Mouse (Mus musculus): Measurements from ENCODE around the gene Hist4h4. TPM values are rescaled to one million over a fixed set of nuclear protein-coding genes. Genes with fewer than 3 reads are reported as not detected.
A peak's percentile ranks its signal among the peaks of the same experiment; 100 is the strongest.
"Not testable (repeated sequence)": the region's sequence is repeated elsewhere in the genome, so short reads cannot be mapped to it uniquely, and the experiment has no call there.

Gene Hist4h4
- polyA plus RNA-seq, 1 experiment from 2014 or later: 0.56 TPM

- ATAC-seq (ENCODE audit: low read depth); H3K9me3 ChIP-seq (ENCODE audit: control insufficient read depth, low read length); H3K27me3 ChIP-seq (ENCODE audit: control insufficient read depth, insufficient read depth, low read length); H3K4me3 ChIP-seq (ENCODE audit: low read depth, low read length); H3K27ac ChIP-seq (ENCODE audit: low read depth, low read length); H3K36me3 ChIP-seq (ENCODE audit: control insufficient read depth, insufficient read depth, low read length); H3K9ac ChIP-seq (replicated peaks; ENCODE audit: low read depth, low read length); H3K4me1 ChIP-seq (ENCODE audit: control insufficient read depth, insufficient read depth, low read length); H3K4me2 ChIP-seq (ENCODE audit: low read depth, low read length): not testable (repeated sequence)
- 94% methylated on average over 3 of the region's 3 CpGs for WGBS
Observed at GRCm38 (mm10) chr6:136797874-136798693, 6.1 kb downstream of the Hist4h4 start.

- no peak overlapping the region for H3K4me2 ChIP-seq (ENCODE audit: low read depth, low read length)
- H3K27me3 ChIP-seq (ENCODE audit: control insufficient read depth, insufficient read depth, low read length): no peaks in the 10 kb centered on the region
- ATAC-seq (ENCODE audit: low read depth): no peak
- no peak overlapping the region for H3K9ac ChIP-seq (replicated peaks; ENCODE audit: low read depth, low read length)
- no peaks in the 10 kb centered on the region for H3K4me1 ChIP-seq (ENCODE audit: control insufficient read depth, insufficient read depth, low read length)
- no peaks in the 10 kb centered on the region for H3K9me3 ChIP-seq (ENCODE audit: control insufficient read depth, low read length)
- no peaks in the 10 kb centered on the region for H3K36me3 ChIP-seq (ENCODE audit: control insufficient read depth, insufficient read depth, low read length)
- no peak overlapping the region for H3K27ac ChIP-seq (ENCODE audit: low read depth, low read length)
- WGBS: 32% methylated on average over 6 of the region's 6 CpGs
- H3K4me3 ChIP-seq (ENCODE audit: low read depth, low read length): no peak overlapping the region
Observed at GRCm38 (mm10) chr6:136795850-136796249, 8.4 kb downstream of the Hist4h4 start.

GRCm38 (mm10) chr6:136795110-136795509, 9.1 kb downstream of the Hist4h4 start:
- no peak overlapping the region for H3K27ac ChIP-seq (ENCODE audit: low read depth, low read length)
- H3K9ac ChIP-seq (replicated peaks; ENCODE audit: low read depth, low read length): no peak overlapping the region
- H3K36me3 ChIP-seq (ENCODE audit: control insufficient read depth, insufficient read depth, low read length): no peaks in the 10 kb centered on the region
- no peak for ATAC-seq (ENCODE audit: low read depth)
- H3K4me2 ChIP-seq (ENCODE audit: low read depth, low read length): no peak overlapping the region
- H3K4me3 ChIP-seq (ENCODE audit: low read depth, low read length): no peak overlapping the region
- no peaks in the 10 kb centered on the region for H3K4me1 ChIP-seq (ENCODE audit: control insufficient read depth, insufficient read depth, low read length)
- H3K9me3 ChIP-seq (ENCODE audit: control insufficient read depth, low read length): no peaks in the 10 kb centered on the region
- 68% methylated on average over 1 of the region's 1 CpGs for WGBS
- H3K27me3 ChIP-seq (ENCODE audit: control insufficient read depth, insufficient read depth, low read length): no peaks in the 10 kb centered on the region

- Histone ChIP-seq H3K4me3 (ENCODE audit: low read depth, low read length) (peak overlapping the region; percentile 18; the same call in 1 of the 2 replicates), H3K9ac (replicated peaks; ENCODE audit: low read depth, low read length) (no peak overlapping the region; the same call in 1 of the 2 replicates), H3K27ac (ENCODE audit: low read depth, low read length) (no peak overlapping the region), H3K9me3 (ENCODE audit: control insufficient read depth, low read length) (no peaks in the 10 kb centered on the region), H3K4me2 (ENCODE audit: low read depth, low read length) (peak overlapping the region; percentile 47), H3K27me3 (ENCODE audit: control insufficient read depth, insufficient read depth, low read length) (no peaks in the 10 kb centered on the region), H3K36me3 (ENCODE audit: control insufficient read depth, insufficient read depth, low read length) (no peaks in the 10 kb centered on the region), H3K4me1 (ENCODE audit: control insufficient read depth, insufficient read depth, low read length) (no peaks in the 10 kb centered on the region)
- 1% methylated on average over 19 of the region's 24 CpGs for WGBS
- ATAC-seq (ENCODE audit: low read depth): peak; percentile 45; the same call in 1 of the 2 replicates
Observed at GRCm38 (mm10) chr6:136793831-136794525, 10.2 kb downstream of the Hist4h4 start.

GRCm38 (mm10) chr6:136792884-136793758, 11.1 kb downstream of the Hist4h4 start:
- Histone ChIP-seq H3K27me3 (ENCODE audit: control insufficient read depth, insufficient read depth, low read length) (no peaks in the 10 kb centered on the region), H3K9me3 (ENCODE audit: control insufficient read depth, low read length) (no peaks in the 10 kb centered on the region), H3K4me1 (ENCODE audit: control insufficient read depth, insufficient read depth, low read length) (no peaks in the 10 kb centered on the region), H3K27ac (ENCODE audit: low read depth, low read length) (no peak overlapping the region), H3K9ac (replicated peaks; ENCODE audit: low read depth, low read length) (no peak overlapping the region), H3K36me3 (ENCODE audit: control insufficient read depth, insufficient read depth, low read length) (no peaks in the 10 kb centered on the region), H3K4me2 (ENCODE audit: low read depth, low read length) (peak overlapping the region; percentile 47), H3K4me3 (ENCODE audit: low read depth, low read length) (peak overlapping the region; percentile 18; the same call in 1 of the 2 replicates)
- 0 out of 2 replicates have a peak, but pooled peaks have one; percentile 12 for ATAC-seq (ENCODE audit: low read depth)
- WGBS: 20% methylated on average over 16 of the region's 16 CpGs

- Histone ChIP-seq H3K9me3 (ENCODE audit: control insufficient read depth, low read length) (no peaks in the 10 kb centered on the region), H3K4me2 (ENCODE audit: low read depth, low read length) (no peak overlapping the region), H3K27ac (ENCODE audit: low read depth, low read length) (no peak overlapping the region), H3K36me3 (ENCODE audit: control insufficient read depth, insufficient read depth, low read length) (no peaks in the 10 kb centered on the region), H3K4me3 (ENCODE audit: low read depth, low read length) (no peak overlapping the region), H3K4me1 (ENCODE audit: control insufficient read depth, insufficient read depth, low read length) (no peaks in the 10 kb centered on the region), H3K27me3 (ENCODE audit: control insufficient read depth, insufficient read depth, low read length) (no peaks in the 10 kb centered on the region), H3K9ac (replicated peaks; ENCODE audit: low read depth, low read length) (no peak overlapping the region)
- WGBS: 84% methylated on average over 5 of the region's 5 CpGs
- ATAC-seq (ENCODE audit: low read depth): no peak
Observed at GRCm38 (mm10) chr6:136789391-136789971, 14.7 kb downstream of the Hist4h4 start.

- Histone ChIP-seq H3K9me3 (ENCODE audit: control insufficient read depth, low read length) (no peaks in the 10 kb centered on the region), H3K4me3 (ENCODE audit: low read depth, low read length) (no peak overlapping the region), H3K27ac (ENCODE audit: low read depth, low read length) (no peak overlapping the region), H3K4me1 (ENCODE audit: control insufficient read depth, insufficient read depth, low read length) (no peaks in the 10 kb centered on the region), H3K36me3 (ENCODE audit: control insufficient read depth, insufficient read depth, low read length) (no peaks in the 10 kb centered on the region), H3K27me3 (ENCODE audit: control insufficient read depth, insufficient read depth, low read length) (no peaks in the 10 kb centered on the region), H3K9ac (replicated peaks; ENCODE audit: low read depth, low read length) (no peak overlapping the region), H3K4me2 (ENCODE audit: low read depth, low read length) (no peak overlapping the region)
- ATAC-seq (ENCODE audit: low read depth): no peak
- WGBS: 87% methylated on average over 9 of the region's 9 CpGs
Observed at GRCm38 (mm10) chr6:136782761-136783160, 21.5 kb downstream of the Hist4h4 start.

GRCm38 (mm10) chr6:136782146-136782545, 22.1 kb downstream of the Hist4h4 start:
- no peaks in the 10 kb centered on the region for H3K4me1 ChIP-seq (ENCODE audit: control insufficient read depth, insufficient read depth, low read length)
- H3K9ac ChIP-seq (replicated peaks; ENCODE audit: low read depth, low read length): no peak overlapping the region
- H3K4me3 ChIP-seq (ENCODE audit: low read depth, low read length): no peak overlapping the region
- no peak overlapping the region for H3K27ac ChIP-seq (ENCODE audit: low read depth, low read length)
- H3K9me3 ChIP-seq (ENCODE audit: control insufficient read depth, low read length): no peaks in the 10 kb centered on the region
- no peak for ATAC-seq (ENCODE audit: low read depth)
- no peaks in the 10 kb centered on the region for H3K36me3 ChIP-seq (ENCODE audit: control insufficient read depth, insufficient read depth, low read length)
- 83% methylated on average over 12 of the region's 12 CpGs for WGBS
- no peak overlapping the region for H3K4me2 ChIP-seq (ENCODE audit: low read depth, low read length)
- no peaks in the 10 kb centered on the region for H3K27me3 ChIP-seq (ENCODE audit: control insufficient read depth, insufficient read depth, low read length)

All from neural tube, embryonic 14.5 days (tissue).